Mouse (Mus musculus) ovary, postnatal 36 days (tissue): ENCODE results near the gene Ubn1.

Experiments
- DNase-seq: peaks from one replicate; pipeline ENCODE4 v3.0.0; 2022; ENCODE audit warnings: low spot score, mixed read lengths

The Ubn1 gene

GRCm38 (mm10) chr16:5071974-5072373, 22.1 kb downstream of the Ubn1 start:
- no peak for DNase-seq

- no peak for DNase-seq
Observed at GRCm38 (mm10) chr16:5074341-5074740, 24.5 kb downstream of the Ubn1 start.

- DNase-seq, result no peak
Observed at GRCm38 (mm10) chr16:5085196-5085595, 35.3 kb downstream of the Ubn1 start.

GRCm38 (mm10) chr16:5086179-5086578, 36.3 kb downstream of the Ubn1 start:
- DNase-seq, result no peak

GRCm38 (mm10) chr16:5089021-5089420, 39.2 kb downstream of the Ubn1 start:
- DNase-seq, result no peak

GRCm38 (mm10) chr16:5093285-5093684, 43.4 kb downstream of the Ubn1 start:
- no peak for DNase-seq

GRCm38 (mm10) chr16:5096504-5096903, 46.6 kb downstream of the Ubn1 start:
- DNase-seq, result no peak

GRCm38 (mm10) chr16:5101000-5101399, 51.1 kb downstream of the Ubn1 start:
- no peak for DNase-seq

- no peak for DNase-seq
Observed at GRCm38 (mm10) chr16:5109877-5110276, 60.0 kb downstream of the Ubn1 start.

- DNase-seq, result no peak
Observed at GRCm38 (mm10) chr16:5111021-5111420, 61.2 kb downstream of the Ubn1 start.

- no peak for DNase-seq
Observed at GRCm38 (mm10) chr16:5113002-5113550, 63.2 kb downstream of the Ubn1 start.

GRCm38 (mm10) chr16:5113582-5113981, 63.7 kb downstream of the Ubn1 start:
- DNase-seq, result no peak

GRCm38 (mm10) chr16:5119385-5119784, 69.5 kb downstream of the Ubn1 start:
- no peak for DNase-seq

GRCm38 (mm10) chr16:5119845-5120244, 70.0 kb downstream of the Ubn1 start:
- no peak for DNase-seq

GRCm38 (mm10) chr16:5123476-5123875, 73.6 kb downstream of the Ubn1 start:
- no peak for DNase-seq

GRCm38 (mm10) chr16:5130196-5130595, 80.3 kb downstream of the Ubn1 start:
- DNase-seq, result no peak

- DNase-seq, result peak; percentile 62
Observed at GRCm38 (mm10) chr16:5130766-5131165, 80.9 kb downstream of the Ubn1 start.

GRCm38 (mm10) chr16:5131251-5131922, 81.5 kb downstream of the Ubn1 start:
- no peak for DNase-seq

GRCm38 (mm10) chr16:5132401-5132801, 82.5 kb downstream of the Ubn1 start, which contains the start of gene Ppl:
Gene Ppl, minus strand, starts transcription at chr16:5132421.
- peak; percentile 74 for DNase-seq

- peak; percentile 51 for DNase-seq
Observed at GRCm38 (mm10) chr16:5134623-5135330, 84.9 kb downstream of the Ubn1 start.

GRCm38 (mm10) chr16:5135551-5136261, 85.8 kb downstream of the Ubn1 start:
- DNase-seq, result no peak
